Mouse (Mus musculus): Measurements from ENCODE around the gene Zfp280c. TPM values are rescaled to one million over a fixed set of nuclear protein-coding genes. Genes with fewer than 3 reads are reported as not detected.
A peak's percentile ranks its signal among the peaks of the same experiment; 100 is the strongest.

The Zfp280c gene
- total RNA-seq, 1 experiment from 2014 or later, result 14.7 TPM

GRCm38 (mm10) chrX:48513824-48514223 lies 80.5 kb downstream of the Zfp280c start:
- no peak for ATAC-seq (ENCODE audit: extremely low read depth, insufficient number of reproducible peaks, low FRiP score, poor library complexity, severe bottlenecking)

DNA sequence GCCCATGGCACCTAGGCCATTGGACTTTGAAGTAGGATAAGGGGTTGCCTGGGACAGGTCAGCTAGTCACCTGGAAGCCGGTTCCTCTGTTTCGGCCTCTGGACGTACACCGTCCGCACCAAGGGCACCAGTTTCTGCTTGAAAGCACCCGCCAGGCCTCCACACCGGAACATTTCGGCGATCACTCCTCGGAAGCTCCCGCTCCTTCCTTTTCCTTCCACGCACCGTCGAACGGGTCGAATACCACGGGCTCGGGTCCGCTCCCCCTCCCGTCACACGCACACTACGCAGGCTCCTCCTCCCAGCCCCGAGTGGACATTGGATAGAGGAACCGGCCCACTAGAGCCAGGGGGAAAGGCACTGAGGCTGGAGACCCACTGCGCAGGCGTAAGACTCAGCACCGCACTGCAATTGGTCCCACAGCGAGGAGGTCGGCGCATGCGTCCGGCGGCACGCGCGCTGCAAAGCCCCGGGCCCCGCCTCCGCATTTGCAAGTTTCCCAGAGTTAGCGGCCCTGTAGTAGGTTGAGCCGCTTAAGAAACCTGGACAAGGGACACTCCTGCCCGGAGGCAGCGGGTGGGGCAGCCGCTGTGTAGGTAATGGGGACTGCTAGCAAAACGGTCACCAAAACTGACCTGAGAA lies 81.0 kb downstream of the Zfp280c start, which contains the start of gene Aifm1:
Aifm1 (minus strand) TSS at position 398 of the 642 bp plus-strand sequence.
- ATAC-seq (ENCODE audit: extremely low read depth, insufficient number of reproducible peaks, low FRiP score, poor library complexity, severe bottlenecking), result peak; percentile 100

DNA sequence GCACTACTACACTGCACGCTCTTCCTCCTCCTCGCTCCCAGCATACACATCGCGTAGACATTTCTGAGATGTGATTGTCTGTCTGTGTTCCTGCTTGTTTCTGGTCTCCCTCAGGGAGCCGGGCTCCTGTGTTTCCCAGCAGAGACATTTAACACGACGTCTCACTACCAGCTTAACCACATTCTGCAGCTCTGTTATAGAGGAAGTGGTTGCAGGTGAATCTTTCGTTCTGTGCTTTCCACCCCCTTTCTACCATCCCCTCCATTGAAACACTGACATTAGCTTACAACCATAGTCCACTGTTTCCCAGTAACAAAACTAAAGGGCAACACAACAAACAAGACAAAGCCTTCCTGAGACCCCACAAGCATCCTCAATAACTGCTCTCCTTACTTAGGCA lies 100.5 kb downstream of the Zfp280c start:
- ATAC-seq (ENCODE audit: extremely low read depth, insufficient number of reproducible peaks, low FRiP score, poor library complexity, severe bottlenecking), result no peak

Other genes starting within 250 kb of the Zfp280c start
- gene Elf4, start 131.4 kb downstream of the Zfp280c start, total RNA-seq (2017), result 45.7 and 46.6 TPM in 2 replicates
- gene Aifm1, start 80.9 kb downstream of the Zfp280c start, total RNA-seq (2017), result 24.4 and 27.6 TPM in 2 replicates
- gene Rab33a, start 75.2 kb downstream of the Zfp280c start, total RNA-seq (2017), result not detected in 2 replicates
- 7.6 and 7.7 TPM in 2 replicates for gene Slc25a14, start 28.9 kb upstream of the Zfp280c start, total RNA-seq (2017)
- not detected in 2 replicates for gene Gpr119, start 80.0 kb upstream of the Zfp280c start, total RNA-seq (2017)
- 7.3 and 8.5 TPM in 2 replicates for gene Rbmx2, start 100.5 kb upstream of the Zfp280c start, total RNA-seq (2017)